Mouse (Mus musculus): ENCODE data around the gene Rad54l2.

DNA sequence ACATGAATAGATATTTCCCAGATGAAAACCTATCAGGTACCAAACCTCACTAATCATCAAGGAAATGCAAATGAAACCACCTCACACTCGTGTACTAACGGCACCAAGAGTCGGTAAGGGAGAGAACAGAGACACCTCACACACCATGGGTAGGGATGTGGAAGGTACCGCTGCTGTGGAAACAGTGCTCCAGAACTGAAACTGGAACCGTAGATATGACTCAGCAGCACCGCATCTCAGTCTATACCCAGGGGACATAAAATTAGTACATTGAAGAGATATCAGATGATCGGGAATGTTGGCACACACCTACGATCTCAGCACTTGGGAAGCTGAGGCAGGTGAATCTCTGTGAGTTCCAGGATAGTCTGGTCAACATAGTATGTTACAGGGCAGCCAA is 150.8 kb downstream of the Rad54l2 start:
- TF ChIP-seq POLR2A (IDR thresholded peaks at IDR 0.05; ENCODE audit: borderline replicate concordance, insufficient read depth, low read length) (no peak), CTCF (IDR thresholded peaks at IDR 0.05; ENCODE audit: borderline replicate concordance, insufficient read depth, low read depth, low read length) (no peak)
